Mouse (Mus musculus) mouse trophoblast stem cell (cell line): Measurements from ENCODE around the gene Gm20696.

Experiments used
- in situ Hi-C, 2 experiments: fragments of 300-500 bp; cut with MseI, MboI; formaldehyde crosslinking; loops; 2 replicates in 1 of 2; 3 replicates in 1 of 2; pipeline ENCODE4 v1.15.1; 2025

The Gm20696 gene

DNA sequence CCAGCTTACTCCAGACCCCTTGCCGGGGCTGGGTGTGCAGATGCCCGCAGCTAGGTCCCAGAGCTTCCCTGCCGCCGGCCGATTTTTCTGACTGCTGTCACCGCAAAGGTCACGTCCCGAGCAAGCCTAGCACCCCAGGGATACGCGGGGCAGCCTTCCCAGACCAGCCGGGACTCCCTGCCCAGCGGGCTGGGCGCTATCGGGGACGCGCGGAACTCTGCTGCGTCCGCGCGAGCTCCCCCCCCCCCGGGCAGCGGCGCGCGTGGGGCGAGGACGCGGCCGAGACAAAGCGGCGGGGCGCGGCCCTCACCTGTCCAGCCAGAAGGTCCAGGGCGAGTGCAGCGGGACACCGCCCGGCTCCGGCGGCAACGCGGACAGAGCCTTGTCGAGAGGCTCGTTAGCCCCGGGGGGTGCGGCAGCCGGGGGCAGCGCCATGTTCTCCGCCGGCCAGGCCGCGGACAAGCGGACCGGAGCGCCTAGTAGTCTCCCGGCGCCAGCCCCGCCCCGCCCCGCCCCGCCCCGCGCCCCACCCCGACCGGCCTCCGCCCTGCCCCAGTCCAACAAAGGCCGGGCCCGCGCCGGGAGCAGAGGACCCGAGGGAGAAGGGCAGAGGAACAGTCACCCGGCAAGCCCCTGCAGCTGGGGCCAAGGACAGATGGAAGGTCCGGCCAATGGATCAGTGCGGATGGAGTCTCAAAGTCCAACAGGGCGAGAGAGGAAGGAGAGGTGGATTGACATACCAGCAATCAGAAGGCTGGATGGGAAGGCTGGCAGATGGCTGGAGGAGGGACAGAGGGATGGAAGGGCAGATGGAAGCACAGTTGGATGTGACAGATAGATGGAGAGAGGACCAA, at the start of gene Gm20696, which contains the start of gene Eif4e3:
Gene Gm20696, minus strand, starts transcription at position 480 of the 854 bp plus-strand sequence.
Gene Eif4e3, minus strand, starts transcription at position 454 of the 854 bp plus-strand sequence.
- in situ Hi-C loops = no loop called here

DNA sequence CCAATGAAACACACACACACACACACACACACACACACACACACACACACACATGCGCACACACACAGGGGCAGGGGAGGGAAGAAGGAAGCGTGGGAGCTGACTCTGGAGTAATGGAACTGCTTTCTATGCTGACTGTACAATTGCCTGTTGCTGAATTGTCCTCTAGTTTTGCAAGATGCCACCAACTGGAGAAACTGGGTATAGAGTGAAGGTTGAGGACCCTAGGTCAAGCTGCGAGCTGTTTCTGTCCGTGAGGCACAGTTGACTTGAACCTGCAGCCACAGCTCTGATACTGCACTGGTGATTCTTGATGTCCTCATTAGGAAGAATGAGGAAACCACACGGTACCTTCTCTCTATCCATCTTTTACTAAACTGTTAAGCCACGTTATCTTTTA, 49.3 kb upstream of the Gm20696 start:
- in situ Hi-C loops = no loop called here

DNA sequence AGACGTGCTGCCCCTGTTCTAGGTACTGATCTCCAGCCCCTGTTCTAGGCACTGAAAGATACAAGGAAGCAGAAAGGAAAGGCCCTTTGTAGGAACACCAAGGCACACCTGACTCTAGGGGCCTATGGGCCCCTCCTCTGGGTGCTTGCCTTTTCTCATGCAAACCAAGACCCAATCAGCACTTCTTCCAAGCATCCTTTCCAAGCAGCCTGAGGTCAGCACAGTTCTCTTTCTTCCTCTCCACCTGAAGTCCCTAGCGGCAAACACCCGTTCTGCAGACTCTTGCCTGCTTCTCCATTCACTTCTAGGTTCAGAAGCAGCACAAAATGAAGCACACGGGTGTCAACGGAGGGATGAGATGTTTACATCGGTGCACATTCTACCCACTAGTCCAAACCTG, 48.6 kb upstream of the Gm20696 start:
- in situ Hi-C loops = no loop called here

DNA sequence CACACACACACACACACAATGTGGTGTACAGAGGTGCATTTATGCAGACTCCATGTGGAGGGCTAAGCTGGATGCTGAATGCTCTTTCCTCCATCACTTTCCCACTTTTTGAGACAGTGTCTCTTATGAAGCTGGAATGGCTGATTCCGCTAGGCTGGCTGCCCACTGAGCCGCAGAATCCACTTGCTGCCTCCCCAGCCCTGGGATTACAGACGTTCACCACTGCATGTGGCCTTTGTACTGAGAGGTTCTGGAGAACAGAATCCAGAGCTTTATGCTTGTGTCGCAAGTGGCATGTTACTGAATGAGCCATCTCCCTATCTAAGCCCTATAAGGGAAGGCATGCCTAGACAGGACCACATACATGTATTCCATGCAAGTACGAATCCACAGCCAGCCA, 46.7 kb upstream of the Gm20696 start:
- in situ Hi-C loops = no loop called here

DNA sequence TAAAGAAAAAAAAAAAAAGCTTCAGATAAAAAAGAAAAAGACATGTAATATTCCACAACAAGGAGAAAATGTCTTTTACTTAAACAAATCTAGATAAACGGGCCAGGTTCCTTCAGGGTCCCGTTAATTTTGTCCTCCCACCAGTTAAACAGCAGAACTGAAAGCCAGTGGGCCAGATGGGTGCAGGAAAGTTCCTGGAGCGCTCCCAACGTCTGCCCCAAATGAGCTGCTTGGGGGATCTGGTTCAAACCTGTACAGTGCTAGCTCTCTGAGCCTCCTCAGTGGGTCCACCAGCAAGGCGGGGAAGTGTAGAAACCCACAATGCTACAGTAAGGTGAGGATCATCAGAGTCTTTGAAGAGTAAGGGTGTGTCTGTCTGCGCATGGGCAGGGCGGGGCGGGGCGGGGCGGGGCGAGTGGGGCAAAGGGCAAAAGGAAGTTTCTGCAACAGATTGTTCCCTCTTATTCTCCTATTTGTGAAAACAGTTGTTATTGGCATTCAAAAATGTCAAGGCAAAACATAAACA, 45.0 kb upstream of the Gm20696 start:
- in situ Hi-C loops = no loop called here

DNA sequence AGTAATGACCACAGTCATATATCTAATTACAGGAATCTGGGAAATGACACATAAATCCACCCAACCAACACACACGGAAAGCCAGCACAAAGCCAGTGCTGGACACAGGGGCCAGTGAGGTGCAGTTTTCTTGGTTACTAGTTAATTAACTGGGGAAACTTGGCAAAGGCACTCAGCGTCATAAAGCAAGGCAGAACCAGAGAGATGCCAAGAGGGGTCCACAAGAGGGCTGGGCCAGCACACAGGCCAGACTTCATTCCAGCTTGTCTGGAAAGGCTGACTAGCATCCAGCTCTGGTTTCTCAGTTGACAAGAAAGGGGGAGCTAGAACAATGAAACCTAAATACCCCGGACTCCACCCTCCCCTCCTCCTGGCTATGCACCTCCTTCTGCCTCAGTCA, 33.9 kb upstream of the Gm20696 start:
- in situ Hi-C loops = no loop called here

DNA sequence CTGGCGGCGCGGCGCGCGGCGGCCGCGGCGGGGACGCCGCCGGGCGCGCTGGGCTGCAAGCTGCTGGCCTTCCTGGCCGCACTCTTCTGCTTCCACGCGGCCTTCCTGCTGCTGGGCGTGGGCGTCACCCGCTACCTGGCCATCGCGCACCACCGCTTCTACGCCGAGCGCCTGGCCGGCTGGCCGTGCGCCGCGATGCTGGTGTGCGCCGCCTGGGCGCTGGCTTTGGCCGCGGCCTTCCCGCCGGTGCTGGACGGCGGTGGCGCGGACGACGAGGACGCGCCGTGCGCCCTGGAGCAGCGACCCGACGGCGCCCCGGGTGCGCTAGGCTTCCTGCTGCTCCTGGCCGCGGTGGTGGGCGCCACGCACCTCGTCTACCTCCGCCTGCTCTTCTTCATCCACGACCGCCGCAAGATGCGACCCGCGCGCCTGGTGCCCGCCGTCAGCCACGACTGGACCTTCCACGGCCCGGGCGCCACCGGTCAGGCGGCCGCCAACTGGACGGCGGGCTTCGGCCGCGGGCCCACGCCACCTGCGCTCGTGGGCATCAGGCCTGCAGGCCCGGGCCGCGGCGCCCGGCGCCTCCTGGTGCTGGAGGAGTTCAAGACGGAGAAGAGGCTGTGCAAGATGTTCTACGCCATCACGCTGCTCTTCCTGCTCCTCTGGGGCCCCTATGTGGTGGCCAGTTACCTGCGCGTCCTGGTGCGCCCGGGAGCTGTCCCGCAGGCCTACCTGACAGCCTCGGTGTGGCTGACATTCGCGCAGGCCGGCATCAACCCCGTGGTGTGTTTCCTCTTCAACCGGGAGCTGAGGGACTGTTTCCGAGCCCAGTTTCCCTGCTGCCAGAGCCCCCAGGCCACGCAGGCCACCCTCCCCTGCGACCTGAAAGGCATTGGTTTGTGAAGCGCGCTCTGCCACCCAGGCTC, 26.6 kb upstream of the Gm20696 start:
- in situ Hi-C loops = no loop called here

DNA sequence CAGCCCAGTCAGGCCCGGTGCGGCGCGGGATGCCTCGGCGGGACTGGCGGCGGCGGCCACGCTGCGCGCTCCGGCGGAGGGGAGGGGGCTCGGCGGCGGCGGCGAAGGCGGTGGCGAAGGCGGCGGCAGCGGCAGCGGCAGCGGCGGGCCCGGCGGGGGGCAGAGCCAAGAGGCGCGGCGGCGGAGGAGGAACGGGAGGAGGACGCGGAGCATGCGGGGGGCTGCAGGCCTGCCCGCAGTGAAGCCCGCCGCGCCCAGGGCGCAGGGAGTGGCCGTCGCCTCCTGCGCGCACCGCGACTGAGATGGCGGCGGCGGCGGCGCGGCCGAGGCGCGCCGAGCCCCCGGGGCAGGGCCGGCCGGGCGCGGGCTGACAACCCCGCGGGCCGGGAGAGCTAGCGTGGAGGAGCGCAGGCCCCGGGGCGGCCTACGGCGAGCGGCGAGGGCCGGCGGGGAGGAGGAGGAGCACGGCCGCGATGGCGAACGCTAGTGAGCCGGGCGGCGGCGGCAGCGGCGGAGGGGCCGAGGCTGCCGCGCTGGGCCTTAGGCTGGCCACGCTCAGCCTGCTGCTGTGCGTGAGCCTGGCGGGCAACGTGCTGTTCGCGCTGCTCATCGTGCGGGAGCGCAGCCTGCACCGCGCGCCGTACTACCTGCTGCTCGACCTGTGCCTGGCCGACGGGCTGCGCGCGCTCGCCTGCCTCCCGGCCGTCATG, 25.8 kb upstream of the Gm20696 start, which contains the start of gene Gpr27:
Gene Gpr27, plus strand, starts transcription at position 474 of the 710 bp plus-strand sequence.
- in situ Hi-C loops = no loop called here

DNA sequence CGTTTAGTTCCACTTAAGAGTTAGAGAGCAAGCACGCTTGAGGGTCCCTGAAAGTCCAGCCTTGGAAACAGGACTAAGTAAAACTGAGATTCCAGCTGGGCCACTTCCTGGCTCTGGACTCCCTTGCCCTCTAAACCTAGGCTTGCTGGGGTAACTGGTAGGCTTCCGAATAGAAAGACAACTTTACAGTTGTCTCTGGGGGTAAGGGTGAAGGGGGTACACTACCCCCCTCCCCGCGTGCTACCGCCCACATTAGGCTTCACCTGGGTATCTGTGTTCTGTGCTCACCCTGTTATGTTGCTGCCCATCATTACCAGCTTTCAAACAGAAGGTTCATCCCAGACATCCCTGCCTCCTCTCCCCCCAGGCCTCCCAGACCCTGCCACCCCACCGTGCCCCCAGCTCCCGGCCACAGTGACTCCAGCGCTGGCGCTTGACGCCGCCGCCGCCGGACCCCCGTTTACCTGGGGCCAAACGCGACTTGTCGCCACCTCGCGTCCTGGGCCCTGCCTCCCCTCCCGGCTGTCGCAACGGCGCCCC, 25.1 kb upstream of the Gm20696 start:
- in situ Hi-C loops = no loop called here

DNA sequence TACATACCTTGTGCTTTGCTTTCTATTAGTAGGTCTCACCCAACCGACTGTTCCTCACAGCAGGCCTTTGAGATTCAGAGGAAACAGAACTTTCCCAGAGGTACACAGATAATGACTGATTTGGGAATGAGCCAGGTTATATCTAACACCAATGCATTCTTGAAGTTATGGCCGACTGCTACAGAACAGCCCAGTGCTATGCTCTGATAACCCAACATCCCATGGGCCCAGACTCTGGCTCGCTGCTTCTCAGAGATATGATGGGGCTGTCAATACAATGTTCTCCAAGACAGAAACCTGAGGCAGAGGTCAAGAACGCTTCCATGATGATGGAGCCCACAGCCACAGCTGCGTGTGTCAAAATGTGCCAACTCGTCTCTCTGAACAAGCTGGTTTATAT, 21.9 kb upstream of the Gm20696 start:
- in situ Hi-C loops = loop anchor here in 1 of 2 experiments (10.0 kb wide), 1 partner anchor 96 kb away; no protein-coding TSS in a partner anchor

DNA sequence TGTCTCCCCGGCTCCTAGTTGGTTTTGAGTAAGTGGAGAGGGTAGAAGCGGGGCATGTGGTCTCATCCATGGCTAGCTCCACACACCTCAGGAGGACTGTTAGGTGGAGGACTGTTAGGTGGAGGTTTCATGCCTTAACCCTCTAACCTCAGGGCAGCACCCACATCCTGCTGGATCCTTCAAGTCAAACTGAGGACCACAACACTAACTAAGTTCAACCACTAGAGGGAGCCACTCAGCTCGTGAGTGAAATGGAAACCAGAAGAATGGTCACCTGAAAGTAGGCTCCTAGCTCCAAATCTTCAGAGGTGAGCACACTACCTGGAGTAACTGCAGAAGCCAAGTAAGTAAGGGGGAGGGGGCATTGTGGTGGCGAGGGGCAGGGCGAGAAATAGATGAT, 18.3 kb upstream of the Gm20696 start:
- in situ Hi-C loops = loop anchor here in 1 of 2 experiments (10.0 kb wide), 1 partner anchor 100 kb away; no protein-coding TSS in a partner anchor

DNA sequence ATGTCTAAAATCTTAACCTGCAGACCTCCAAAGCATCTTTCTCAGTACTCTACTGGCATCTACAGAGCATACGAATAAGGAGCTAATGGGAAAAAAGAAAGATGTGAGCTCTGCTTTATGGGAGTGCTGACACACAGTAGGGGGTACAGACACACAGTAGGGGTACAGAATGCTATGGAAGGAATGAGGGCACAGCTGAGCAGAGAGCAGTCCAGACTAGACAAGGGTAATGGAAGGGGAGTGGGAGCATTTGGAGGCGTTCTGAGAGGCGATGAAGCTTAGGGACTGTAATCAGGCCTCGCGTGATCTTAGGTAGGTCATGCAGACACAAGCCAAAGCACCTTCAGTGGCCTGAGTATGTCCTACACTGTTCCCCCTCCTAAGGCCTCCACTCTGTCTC, 17.4 kb upstream of the Gm20696 start:
- in situ Hi-C loops = loop anchor here in 1 of 2 experiments (10.0 kb wide), 1 partner anchor 101 kb away; no protein-coding TSS in a partner anchor

DNA sequence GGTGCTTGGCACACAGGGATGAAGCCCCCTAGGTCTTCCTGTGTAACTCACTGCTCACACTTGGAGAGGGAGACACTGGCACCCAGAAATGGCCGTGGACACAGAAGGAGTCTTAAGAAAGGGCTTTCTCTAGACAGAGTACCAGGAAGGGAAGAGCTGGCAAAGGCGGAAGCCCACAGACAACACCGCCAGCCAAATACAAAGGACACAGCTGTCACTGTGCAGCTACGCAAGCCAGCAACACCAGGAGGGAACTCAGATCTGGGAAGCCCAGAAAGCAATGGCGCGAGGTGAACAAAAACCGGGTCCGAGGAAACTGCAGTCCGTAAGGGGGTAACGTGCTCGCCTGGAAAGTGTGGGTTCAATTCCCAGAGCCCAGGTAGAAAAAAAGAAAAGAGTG, 11.5 kb upstream of the Gm20696 start:
- in situ Hi-C loops = no loop called here

DNA sequence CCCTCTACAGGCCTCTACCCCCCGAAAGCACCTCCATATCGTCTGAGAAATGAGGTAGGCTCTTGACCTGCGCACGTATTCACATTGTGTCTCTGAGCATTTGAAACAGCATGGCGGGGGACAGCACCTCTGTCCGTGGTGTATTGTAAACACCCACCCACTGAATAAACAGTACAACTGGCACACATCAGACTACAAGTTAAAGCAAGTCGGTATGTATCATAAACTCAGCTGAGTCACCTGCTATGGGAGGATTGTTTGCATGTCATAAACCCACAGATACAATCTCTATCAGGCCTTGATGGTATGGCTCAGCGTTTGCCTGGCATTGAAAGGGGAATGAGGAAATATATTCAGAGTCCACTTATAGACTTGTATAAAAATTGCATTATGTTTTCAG, 10.7 kb upstream of the Gm20696 start:
- in situ Hi-C loops = no loop called here

DNA sequence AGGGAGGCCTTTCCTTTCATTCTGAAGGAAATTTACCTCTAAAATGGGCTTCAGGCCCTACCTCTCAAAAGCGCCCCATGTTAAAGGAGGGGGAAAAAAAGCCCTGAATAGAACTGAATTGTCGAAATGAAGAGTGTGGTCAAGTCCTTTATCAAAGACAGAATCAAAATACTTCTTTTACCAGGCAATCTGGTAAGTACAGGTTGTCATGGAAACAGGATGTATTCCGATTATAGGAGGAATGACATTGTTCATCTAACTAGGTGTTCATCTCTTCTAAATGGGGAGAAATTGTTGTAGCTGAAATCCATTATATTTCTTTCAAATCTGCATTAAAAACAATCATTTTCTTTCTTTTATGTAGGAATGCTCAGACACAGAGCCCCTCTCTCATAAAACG, 7.9 kb upstream of the Gm20696 start:
- in situ Hi-C loops = no loop called here

DNA sequence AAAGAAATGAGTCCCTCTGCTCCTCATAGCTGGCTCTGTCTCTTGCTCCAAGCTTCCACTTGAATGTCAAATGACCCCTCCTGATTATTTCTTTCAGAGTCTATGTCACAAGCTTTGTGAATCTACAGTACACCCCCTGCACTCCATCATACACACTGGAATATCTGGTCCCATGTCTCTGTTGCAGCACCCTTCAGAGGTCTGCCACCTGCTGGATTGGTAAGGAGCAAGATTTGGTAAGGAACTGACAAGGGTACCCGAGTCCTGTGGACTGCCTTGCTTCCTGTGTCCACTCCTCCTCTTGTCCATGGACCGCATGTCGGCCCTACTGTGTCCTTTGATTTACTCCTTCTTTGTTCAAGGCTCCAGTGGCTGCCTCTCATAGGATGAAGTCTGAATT, 5.2 kb upstream of the Gm20696 start:
- in situ Hi-C loops = no loop called here

DNA sequence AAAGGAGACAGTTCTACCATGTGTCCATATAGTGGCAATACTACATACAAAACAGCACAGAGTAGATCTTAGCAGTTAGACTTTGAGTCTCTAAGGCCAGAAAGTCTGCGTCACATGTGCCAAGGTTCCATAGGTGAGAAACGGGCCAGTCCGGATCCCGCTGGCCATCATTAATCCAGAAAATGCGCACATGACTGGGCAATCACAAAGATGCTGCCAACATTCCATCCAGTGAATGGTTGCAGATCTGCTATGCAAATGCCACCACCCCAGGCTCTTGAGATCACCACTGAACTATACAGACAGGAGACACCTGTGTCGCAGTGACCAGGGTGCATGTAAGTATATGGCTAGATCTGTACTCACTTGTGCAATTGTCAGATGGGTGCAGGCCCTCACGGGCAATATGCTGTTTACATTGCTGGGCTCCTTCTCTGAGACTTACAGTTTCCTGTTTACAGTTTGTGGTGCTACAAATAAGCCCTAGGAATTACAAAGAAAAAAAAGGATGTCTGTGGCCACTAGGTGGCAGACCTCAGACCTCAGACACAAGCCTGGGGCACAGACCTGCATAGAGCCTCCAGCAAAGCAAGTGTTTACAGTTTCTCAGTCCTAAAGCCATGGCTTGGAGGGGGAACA, 4.0 kb upstream of the Gm20696 start:
- in situ Hi-C loops = no loop called here

DNA sequence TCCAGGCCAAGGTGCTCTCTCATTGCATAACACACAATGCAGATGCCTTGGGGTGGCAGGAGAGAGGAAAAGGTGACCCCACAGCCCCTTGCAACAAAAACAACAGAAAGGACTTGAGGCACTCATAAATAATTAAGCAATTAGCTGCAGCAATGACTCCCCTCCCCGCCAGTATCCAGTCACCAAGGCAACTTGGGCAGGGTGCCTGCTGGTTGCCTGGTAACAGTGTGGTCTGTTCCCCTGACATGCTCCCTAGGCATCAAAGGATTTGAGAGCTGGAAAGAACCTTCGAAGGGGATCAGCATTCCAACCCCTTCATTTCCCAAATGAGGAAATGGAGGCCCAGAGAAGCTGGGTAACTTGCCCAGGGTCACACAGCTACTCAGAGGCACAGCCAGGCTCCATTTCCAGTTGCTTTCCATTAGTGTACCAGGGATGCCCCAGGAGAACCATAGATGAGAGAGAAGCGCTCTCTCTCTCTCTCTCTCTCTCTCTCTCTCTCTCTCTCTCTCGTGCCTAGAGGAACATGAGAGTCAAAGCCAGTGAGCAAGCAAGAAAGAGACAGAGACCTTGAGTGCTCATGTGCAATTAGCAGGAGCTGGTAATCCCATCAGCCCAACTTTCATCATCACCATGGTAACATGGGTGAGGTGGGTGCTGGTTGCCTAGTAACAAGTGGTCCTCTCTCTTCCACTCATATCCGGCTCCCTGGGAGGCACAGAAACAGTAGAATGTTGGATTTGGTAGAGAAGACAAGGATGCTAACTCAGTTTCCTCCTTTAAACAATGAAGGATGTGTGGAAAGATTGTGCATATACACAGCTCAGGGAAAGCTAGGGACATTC, 3.1 kb upstream of the Gm20696 start:
- in situ Hi-C loops = no loop called here

DNA sequence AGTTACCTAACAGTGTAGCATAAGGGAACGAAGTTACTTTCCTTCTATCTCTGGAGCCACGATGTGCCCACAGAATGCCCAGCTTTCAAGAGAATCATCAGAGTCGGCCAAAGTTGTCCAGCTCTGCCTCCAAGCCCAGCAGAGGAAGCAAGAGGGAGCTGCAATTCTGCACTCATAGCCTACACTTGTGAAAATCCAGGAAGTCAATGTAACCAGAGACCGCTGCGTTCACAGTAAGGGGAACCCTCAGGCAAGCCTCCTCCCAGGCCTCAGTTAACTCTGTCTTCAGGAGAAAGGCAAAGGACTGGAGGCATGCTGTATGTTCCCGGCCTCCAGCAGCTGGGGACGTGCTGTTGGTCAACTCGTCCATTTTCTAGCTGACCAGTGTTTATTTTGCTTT, 693 bp upstream of the Gm20696 start:
- in situ Hi-C loops = no loop called here
